Mouse (Mus musculus) cortical plate, adult 2 months (tissue): ENCODE data around the gene Rinl.

Experiments
- CTCF ChIP-seq: fragments of 200-500 bp; IDR thresholded peaks from 2 replicates; pipeline ENCODE4 v1.5.1; 2011; ENCODE audit warnings: mild to moderate bottlenecking, control low read depth, low read length; ENCODE audit not compliant: insufficient read depth; ENCODE audit errors: extremely low read depth
- POLR2A ChIP-seq: fragments of 200-500 bp; IDR thresholded peaks from 2 replicates; pipeline ENCODE4 v1.6.1; 2011; ENCODE audit warnings: mild to moderate bottlenecking, low read length, control low read depth; ENCODE audit not compliant: insufficient read depth; ENCODE audit errors: extremely low read depth

GRCm38 (mm10) chr7:28766173-28766879, 22.4 kb upstream of the Rinl start, which contains the start of gene Sirt2:
- TF ChIP-seq CTCF (no peak), POLR2A (peak; percentile 48; the same call in 1 of the 2 replicates)
